Mouse (Mus musculus): ENCODE measurements around the gene Nup62. TPM values are rescaled to one million over a fixed set of nuclear protein-coding genes. Genes with fewer than 3 reads are reported as not detected.
A peak's percentile ranks its signal among the peaks of the same experiment; 100 is the strongest.

Gene Nup62
- polyA plus RNA-seq, 2 experiments, result 31.5 to 44.8 TPM

DNA sequence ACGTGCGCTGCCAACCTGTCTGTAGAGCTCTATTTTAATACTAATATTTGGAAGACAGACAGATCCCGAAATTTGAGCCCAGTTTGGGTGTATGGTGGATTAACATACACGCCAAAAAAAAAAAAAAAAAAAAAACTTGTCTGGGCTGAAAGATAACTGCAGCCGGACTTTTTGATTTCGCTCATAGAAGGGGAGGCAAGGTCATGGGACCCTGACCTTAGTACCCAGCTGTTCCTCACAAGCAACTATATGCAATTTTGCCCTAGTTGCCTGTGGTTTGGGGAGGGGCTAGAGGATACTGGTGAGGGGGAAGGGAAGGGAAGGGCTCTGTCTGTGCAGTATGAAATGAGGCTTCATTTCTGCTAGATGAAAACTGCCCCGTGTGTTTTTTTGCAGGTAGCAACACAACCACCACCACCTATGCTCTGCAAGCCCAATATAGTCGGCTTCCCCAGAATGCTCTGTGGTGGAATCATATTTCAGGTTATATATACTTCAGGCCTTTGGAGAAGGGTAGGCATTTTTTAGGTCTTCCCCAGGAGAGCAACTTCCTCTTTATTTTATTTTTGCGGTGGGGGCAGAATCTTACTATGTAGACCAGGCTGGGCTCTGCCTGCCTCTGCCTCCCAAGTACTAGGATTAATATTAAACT lies 40.5 kb downstream of the Nup62 start:
- H3K27me3 ChIP-seq (ENCODE audit: control insufficient read depth, insufficient read depth, low read length), result no peaks in the 10 kb centered on the region
- DNase-seq (ENCODE audit: low read depth in 3 of 3, low spot score in 3 of 3) (peak in 2 of 3 experiments; percentile 41 to 42), ATAC-seq (ENCODE audit: insufficient read depth) (no peak)
- peak overlapping the region; percentile 92 for H3K27ac ChIP-seq
- H3K36me3 ChIP-seq (replicated peaks; ENCODE audit: control insufficient read depth, insufficient read depth, low read depth), result no peaks in the 10 kb centered on the region; the same call in 1 of the 2 replicates
- TF ChIP-seq CTCF (IDR thresholded peaks at IDR 0.05; ENCODE audit: low read depth), result no peak
- 0 out of 2 replicates have a peak, but pooled peaks have one; percentile 46 for TF ChIP-seq EP300 (IDR thresholded peaks at IDR 0.05; ENCODE audit: low read depth)
- peak overlapping the region; percentile 89 to 96 for H3K4me3 ChIP-seq (ENCODE audit: insufficient read depth in 1 of 2, low read depth in 2 of 2, low read length in 2 of 2)
- 14% methylated on average over 9 of the region's 9 CpGs for WGBS (ENCODE audit: insufficient replicate concordance)
- H3K4me1 ChIP-seq (replicated peaks; ENCODE audit: control insufficient read depth in 2 of 2, insufficient read depth in 2 of 2, low read length in 1 of 2), result peaks cover 28 to 31% of the 10 kb centered on the region in 2 experiments
- peak overlapping the region; percentile 83 for H3K4me2 ChIP-seq (ENCODE audit: low read depth)
- H3K9me3 ChIP-seq (ENCODE audit: control insufficient read depth, low read length), result no peaks in the 10 kb centered on the region
- H3K9ac ChIP-seq (replicated peaks), result peak overlapping the region; percentile 83

DNA sequence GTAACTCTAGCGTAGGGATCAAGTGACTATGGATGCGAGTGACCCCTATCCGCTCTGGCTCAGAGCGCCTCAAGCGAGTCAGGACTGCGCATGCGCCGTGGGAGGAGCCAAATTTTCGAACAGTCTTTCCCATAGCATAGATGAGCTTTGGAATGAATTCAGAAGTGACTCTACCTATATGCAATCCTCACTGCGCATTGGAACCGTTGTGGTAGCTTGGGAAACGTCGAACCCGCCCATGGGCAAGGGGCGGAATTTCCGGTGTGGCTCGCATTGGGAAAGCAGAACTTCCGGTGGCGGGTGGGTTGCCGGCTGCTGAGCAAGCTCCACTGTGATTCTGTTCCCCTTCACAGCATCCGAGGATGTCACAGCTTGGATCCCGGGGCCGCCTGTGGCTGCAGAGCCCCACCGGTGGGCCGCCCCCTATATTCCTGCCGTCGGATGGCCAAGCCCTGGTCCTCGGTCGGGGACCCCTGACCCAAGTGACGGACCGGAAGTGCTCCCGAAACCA lies 41.2 kb downstream of the Nup62 start, which contains the start of gene Pnkp:
Pnkp (plus strand) TSS at position 98 of the 511 bp plus-strand sequence.
- Histone ChIP-seq H3K36me3 (replicated peaks; ENCODE audit: control insufficient read depth, insufficient read depth, low read depth) (no peaks in the 10 kb centered on the region; the same call in 1 of the 2 replicates), H3K27ac (peak within 1 kb of the TSS; percentile 92), H3K9ac (replicated peaks) (peak within 1 kb of the TSS; percentile 83), H3K9me3 (ENCODE audit: control insufficient read depth, low read length) (no peaks in the 10 kb centered on the region), H3K4me1 (replicated peaks; ENCODE audit: control insufficient read depth in 2 of 2, insufficient read depth in 2 of 2, low read length in 1 of 2) (peaks cover 27 to 28% of the 10 kb centered on the region in 2 experiments), H3K4me3 (ENCODE audit: insufficient read depth in 1 of 2, low read depth in 2 of 2, low read length in 2 of 2) (peak within 1 kb of the TSS; percentile 89 to 96), H3K27me3 (ENCODE audit: control insufficient read depth, insufficient read depth, low read length) (no peaks in the 10 kb centered on the region), H3K4me2 (ENCODE audit: low read depth) (peak within 1 kb of the TSS; percentile 83)
- DNase-seq (ENCODE audit: low read depth in 3 of 3, low spot score in 3 of 3), result peak; percentile 74 to 81 (median 76)
- under 1% methylated on average over 32 of the region's 32 CpGs for WGBS (ENCODE audit: insufficient replicate concordance)
- TF ChIP-seq EP300 (IDR thresholded peaks at IDR 0.05; ENCODE audit: low read depth) (no peak), CTCF (IDR thresholded peaks at IDR 0.05; ENCODE audit: low read depth) (peak; percentile 18; the same call in 1 of the 2 replicates)
- peak; percentile 40 for ATAC-seq (ENCODE audit: insufficient read depth)

DNA sequence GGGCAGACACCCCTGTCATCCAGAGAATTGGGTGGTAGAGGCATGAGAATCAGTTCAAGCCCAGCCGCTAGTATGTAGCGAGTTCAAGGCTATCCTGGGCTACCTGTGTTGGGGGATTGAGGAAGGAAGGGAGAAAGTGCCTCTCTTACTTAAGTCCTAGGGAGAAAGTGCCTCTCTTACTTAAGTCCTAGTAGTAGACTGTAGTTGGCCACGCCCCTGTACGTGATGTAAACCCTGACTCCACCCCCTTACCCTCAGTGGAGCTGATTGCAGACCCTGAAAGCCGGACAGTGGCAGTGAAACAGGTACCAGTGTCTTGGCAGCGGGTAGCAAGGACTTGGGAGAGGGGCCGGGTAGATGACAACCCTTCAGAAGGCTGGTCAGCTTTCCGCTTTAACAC lies 42.0 kb downstream of the Nup62 start:
- DNase-seq (ENCODE audit: low read depth in 3 of 3, low spot score in 3 of 3) (peak; percentile 74 to 77 (median 75)), ATAC-seq (ENCODE audit: insufficient read depth) (no peak)
- peak overlapping the region; percentile 83 for H3K4me2 ChIP-seq (ENCODE audit: low read depth)
- H3K9me3 ChIP-seq (ENCODE audit: control insufficient read depth, low read length), result no peaks in the 10 kb centered on the region
- no peak for TF ChIP-seq CTCF (IDR thresholded peaks at IDR 0.05; ENCODE audit: low read depth)
- peaks cover 27 to 28% of the 10 kb centered on the region in 2 experiments for H3K4me1 ChIP-seq (replicated peaks; ENCODE audit: control insufficient read depth in 2 of 2, insufficient read depth in 2 of 2, low read length in 1 of 2)
- WGBS (ENCODE audit: insufficient replicate concordance), result 22% methylated on average over 8 of the region's 8 CpGs
- H3K36me3 ChIP-seq (replicated peaks; ENCODE audit: control insufficient read depth, insufficient read depth, low read depth), result peaks cover 4% of the 10 kb centered on the region; the same call in 1 of the 2 replicates
- H3K27ac ChIP-seq, result peak overlapping the region; percentile 92
- H3K9ac ChIP-seq (replicated peaks), result peak overlapping the region; percentile 83
- H3K4me3 ChIP-seq (ENCODE audit: insufficient read depth in 1 of 2, low read depth in 2 of 2, low read length in 2 of 2), result peak overlapping the region; percentile 89 to 96
- H3K27me3 ChIP-seq (ENCODE audit: control insufficient read depth, insufficient read depth, low read length), result no peaks in the 10 kb centered on the region

DNA sequence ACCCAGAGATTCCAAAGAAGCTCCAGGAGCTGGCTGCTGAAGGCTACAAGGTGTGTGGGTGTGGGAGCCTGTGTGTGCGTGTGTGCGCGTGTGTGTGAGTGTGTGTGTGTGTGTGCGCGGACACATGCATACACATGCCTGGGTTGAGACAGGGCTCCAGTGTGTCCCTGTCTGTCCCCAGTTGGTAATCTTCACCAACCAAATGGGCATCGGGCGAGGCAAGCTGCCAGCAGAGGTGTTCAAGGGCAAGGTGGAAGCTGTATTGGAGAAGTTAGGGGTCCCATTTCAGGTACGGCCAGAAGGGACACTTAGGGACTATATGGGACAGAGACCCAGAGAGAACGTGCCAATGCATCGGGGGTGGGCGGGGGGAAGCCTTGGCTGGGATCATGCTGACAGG lies 44.0 kb downstream of the Nup62 start:
- H3K36me3 ChIP-seq (replicated peaks; ENCODE audit: control insufficient read depth, insufficient read depth, low read depth), result peaks cover 10% of the 10 kb centered on the region
- H3K9me3 ChIP-seq (ENCODE audit: control insufficient read depth, low read length), result no peaks in the 10 kb centered on the region
- no peak overlapping the region for H3K9ac ChIP-seq (replicated peaks)
- no peak for DNase-seq (ENCODE audit: low read depth in 3 of 3, low spot score in 3 of 3)
- H3K27me3 ChIP-seq (ENCODE audit: control insufficient read depth, insufficient read depth, low read length), result no peaks in the 10 kb centered on the region
- no peak overlapping the region for H3K27ac ChIP-seq
- no peak overlapping the region for H3K4me2 ChIP-seq (ENCODE audit: low read depth)
- peaks cover 22 to 26% of the 10 kb centered on the region in 2 experiments for H3K4me1 ChIP-seq (replicated peaks; ENCODE audit: control insufficient read depth in 2 of 2, insufficient read depth in 2 of 2, low read length in 1 of 2)
- no peak for ATAC-seq (ENCODE audit: insufficient read depth)
- no peak overlapping the region for H3K4me3 ChIP-seq (ENCODE audit: insufficient read depth in 1 of 2, low read depth in 2 of 2, low read length in 2 of 2)
- TF ChIP-seq EP300 (IDR thresholded peaks at IDR 0.05; ENCODE audit: low read depth), result no peak
- no peak for TF ChIP-seq CTCF (IDR thresholded peaks at IDR 0.05; ENCODE audit: low read depth)
- WGBS (ENCODE audit: insufficient replicate concordance), result 79% methylated on average over 11 of the region's 11 CpGs

All from liver, embryonic 14.5 days (tissue).